Mouse (Mus musculus): ENCODE measurements around the gene Tgfbrap1.

DNA sequence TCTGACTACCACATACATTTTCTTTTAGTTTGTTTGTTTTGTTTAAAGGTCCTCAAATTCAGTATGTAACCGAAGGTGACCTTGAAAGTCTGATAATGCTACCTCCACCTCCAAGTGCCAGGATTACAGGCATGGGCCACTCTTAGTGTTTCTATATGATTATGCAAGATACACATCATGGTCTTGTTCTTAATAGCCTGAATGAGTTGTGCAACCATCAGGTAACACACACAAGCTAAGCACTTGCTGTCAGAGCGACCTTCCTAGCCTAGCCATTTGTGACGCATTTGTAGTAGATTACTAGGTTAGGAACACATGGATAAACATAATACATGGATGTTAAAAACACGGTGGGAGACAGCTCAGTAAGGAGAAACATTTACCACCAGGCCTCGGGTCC lies 15.5 kb downstream of the Tgfbrap1 start:
- TF ChIP-seq CTCF (IDR thresholded peaks at IDR 0.05; ENCODE audit: low read depth) (no peak), EP300 (IDR thresholded peaks at IDR 0.05; ENCODE audit: low read depth) (no peak)
